Mouse (Mus musculus): ENCODE data around the gene Tgm1. TPM values are rescaled to one million over a fixed set of nuclear protein-coding genes. Genes with fewer than 3 reads are reported as not detected.
A peak's percentile ranks its signal among the peaks of the same experiment; 100 is the strongest.
"Not testable (repeated sequence)": the region's sequence is repeated elsewhere in the genome, so short reads cannot be mapped to it uniquely, and the experiment has no call there.

Gene Tgm1
- polyA plus RNA-seq (2015; fragmentation: Nextera tagmentation; extraction: Ambion mirVana): 1.1 and 1.2 TPM in 2 replicates

DNA sequence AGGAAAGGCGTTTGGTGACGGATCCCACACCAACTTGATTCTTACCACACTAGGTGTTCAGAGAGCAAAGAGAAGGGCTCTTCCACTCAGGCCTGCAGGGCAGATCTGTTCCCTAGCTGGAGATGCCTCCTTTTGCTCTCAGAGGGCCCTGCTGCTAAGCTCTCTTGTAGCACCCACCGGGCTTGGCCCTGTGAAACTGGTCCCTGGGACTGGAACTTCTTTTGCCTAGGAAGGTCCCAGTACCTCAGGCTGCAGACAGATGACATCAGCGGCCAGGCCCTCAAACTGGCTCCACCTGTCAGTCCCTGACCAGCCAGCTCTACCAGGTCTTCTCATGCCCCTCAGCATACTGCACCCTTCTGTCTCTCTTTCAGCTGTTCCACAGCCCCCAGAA lies at the start of gene Tgm1:
Tgm1 (minus strand) TSS at position 198 of the 394 bp plus-strand sequence.
- Histone ChIP-seq H3K4me3 (replicated peaks) (peak within 1 kb of the TSS; percentile 23), H3K9me3 (no peaks in the 10 kb centered on the region), H3K27ac (no peak within 1 kb of the TSS), H3K4me2 (replicated peaks) (peak within 1 kb of the TSS; percentile 72), H3K36me3 (0 out of 2 replicates have a peak, but pooled peaks cover 4% of the 10 kb centered on the region), H3K4me1 (replicated peaks) (peaks cover 13% of the 10 kb centered on the region), H3K9ac (peak within 1 kb of the TSS; percentile 34), H3K27me3 (replicated peaks) (peaks cover 4% of the 10 kb centered on the region; the same call in 1 of the 2 replicates)
- 25% methylated on average over 4 of the region's 4 CpGs for WGBS
- peak; percentile 52 for ATAC-seq

GRCm38 (mm10) chr14:55763166-55763565 lies 49.4 kb upstream of the Tgm1 start:
- Histone ChIP-seq H3K4me3 (replicated peaks) (no peak overlapping the region), H3K27me3 (replicated peaks) (peaks cover 25% of the 10 kb centered on the region), H3K27ac (no peak overlapping the region), H3K4me2 (replicated peaks) (peak overlapping the region; percentile 100), H3K4me1 (replicated peaks) (peaks cover 17% of the 10 kb centered on the region), H3K36me3 (no peaks in the 10 kb centered on the region), H3K9me3 (no peaks in the 10 kb centered on the region), H3K9ac (0 out of 2 replicates have a peak overlapping the region, but pooled peaks have one; percentile 74)
- ATAC-seq: no peak
- 59% methylated on average over 7 of the region's 7 CpGs for WGBS

DNA sequence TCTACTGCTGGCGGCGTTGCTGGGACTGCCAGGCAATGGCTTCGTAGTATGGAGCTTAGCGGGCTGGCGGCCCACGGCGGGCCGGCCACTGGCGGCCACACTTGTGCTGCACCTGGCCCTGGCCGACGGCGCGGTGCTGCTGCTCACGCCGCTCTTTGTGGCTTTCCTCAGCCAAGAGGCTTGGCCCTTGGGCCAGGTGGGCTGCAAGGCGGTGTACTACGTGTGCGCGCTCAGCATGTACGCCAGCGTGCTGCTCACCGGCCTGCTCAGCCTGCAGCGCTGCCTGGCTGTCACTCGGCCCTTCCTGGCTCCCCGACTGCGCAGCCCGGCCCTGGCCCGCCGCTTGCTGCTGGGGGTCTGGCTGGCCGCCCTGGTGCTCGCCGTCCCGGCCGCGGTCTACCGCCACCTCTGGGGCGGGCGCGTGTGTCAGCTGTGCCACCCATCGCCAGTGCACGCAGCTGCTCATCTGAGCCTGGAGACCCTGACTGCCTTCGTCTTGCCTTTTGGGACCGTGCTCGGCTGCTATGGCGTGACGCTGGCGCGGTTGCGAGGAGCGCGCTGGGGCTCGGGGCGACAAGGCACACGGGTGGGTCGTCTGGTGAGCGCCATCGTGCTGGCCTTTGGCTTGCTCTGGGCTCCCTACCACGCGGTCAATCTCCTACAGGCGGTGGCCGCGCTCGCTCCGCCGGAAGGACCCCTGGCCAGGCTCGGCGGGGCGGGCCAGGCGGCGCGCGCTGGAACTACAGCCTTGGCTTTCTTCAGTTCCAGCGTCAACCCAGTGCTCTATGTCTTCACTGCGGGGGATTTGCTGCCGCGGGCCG lies 48.5 kb upstream of the Tgm1 start:
- H3K27me3 ChIP-seq (replicated peaks): peaks cover 23% of the 10 kb centered on the region
- no peaks in the 10 kb centered on the region for H3K9me3 ChIP-seq
- WGBS: 1% methylated on average over 77 of the region's 77 CpGs
- H3K9ac ChIP-seq: peak overlapping the region; percentile 74
- H3K4me2 ChIP-seq (replicated peaks): peak overlapping the region; percentile 100
- peak overlapping the region; percentile 48 for H3K27ac ChIP-seq
- H3K4me1 ChIP-seq (replicated peaks): peaks cover 11% of the 10 kb centered on the region
- no peaks in the 10 kb centered on the region for H3K36me3 ChIP-seq
- peak; percentile 53 for ATAC-seq
- peak overlapping the region; percentile 52 for H3K4me3 ChIP-seq (replicated peaks)

DNA sequence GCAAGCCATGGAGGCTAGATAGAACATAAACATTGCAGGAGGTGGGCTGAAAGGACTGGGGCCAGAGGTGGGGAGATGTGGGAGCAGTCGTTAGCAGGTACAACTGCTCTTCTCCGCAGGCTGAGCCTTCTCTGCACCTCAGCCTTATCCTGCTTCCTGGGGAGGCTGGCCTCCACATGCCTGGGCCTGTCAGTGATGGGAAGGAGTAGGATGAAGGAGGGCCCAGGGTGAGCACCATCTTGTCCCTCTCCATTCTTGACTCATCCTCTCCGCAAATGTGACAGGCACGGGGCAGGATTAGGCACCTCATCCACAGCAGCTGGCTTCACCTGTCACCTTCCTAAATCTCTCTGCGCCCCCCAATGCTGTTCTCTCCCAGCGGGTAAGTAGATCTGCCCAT lies 47.4 kb upstream of the Tgm1 start, which contains the start of gene Ltb4r2:
Ltb4r2 (plus strand) TSS at position 266 of the 400 bp plus-strand sequence.
- 74% methylated on average over 6 of the region's 6 CpGs for WGBS
- no peak for ATAC-seq
- no peaks in the 10 kb centered on the region for H3K36me3 ChIP-seq
- no peaks in the 10 kb centered on the region for H3K9me3 ChIP-seq
- peak within 1 kb of the TSS; percentile 52 for H3K4me3 ChIP-seq (replicated peaks)
- peak within 1 kb of the TSS; percentile 74 for H3K9ac ChIP-seq
- H3K27me3 ChIP-seq (replicated peaks): peaks cover 18% of the 10 kb centered on the region
- 0 out of 2 replicates have a peak within 1 kb of the TSS, but pooled peaks have one; percentile 48 for H3K27ac ChIP-seq
- peaks cover 11% of the 10 kb centered on the region for H3K4me1 ChIP-seq (replicated peaks)
- peak within 1 kb of the TSS; percentile 100 for H3K4me2 ChIP-seq (replicated peaks)

DNA sequence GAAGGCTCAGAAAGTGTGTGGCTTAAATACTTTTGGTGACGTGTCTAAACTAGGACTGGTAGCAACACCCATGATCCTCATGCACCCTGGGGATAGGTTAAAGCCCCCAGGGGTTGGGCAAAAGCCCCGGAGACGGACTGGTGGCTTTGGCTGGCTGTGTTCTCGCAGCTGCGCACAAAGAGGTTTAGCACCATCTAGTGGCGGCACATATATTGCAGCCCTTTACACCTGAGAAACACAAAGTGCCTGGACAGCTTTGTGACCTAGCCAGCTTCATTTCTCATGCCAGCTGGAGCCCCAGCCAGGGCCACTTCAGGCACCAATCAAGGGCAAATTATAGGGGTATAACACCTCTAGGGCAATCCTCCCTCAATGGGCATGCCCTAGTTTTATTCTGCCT lies 46.4 kb upstream of the Tgm1 start:
- Histone ChIP-seq H3K4me2 (replicated peaks) (peak overlapping the region; percentile 49), H3K4me3 (replicated peaks) (peak overlapping the region; percentile 3; the same call in 1 of the 2 replicates), H3K4me1 (replicated peaks) (peaks cover 11% of the 10 kb centered on the region), H3K27me3 (replicated peaks) (peaks cover 14% of the 10 kb centered on the region)
- not testable (repeated sequence) for H3K9me3 ChIP-seq, H3K36me3 ChIP-seq, H3K9ac ChIP-seq, H3K27ac ChIP-seq
- ATAC-seq: peak; percentile 2; the same call in 1 of the 2 replicates
- WGBS: 0% methylated on average over 6 of the region's 6 CpGs

DNA sequence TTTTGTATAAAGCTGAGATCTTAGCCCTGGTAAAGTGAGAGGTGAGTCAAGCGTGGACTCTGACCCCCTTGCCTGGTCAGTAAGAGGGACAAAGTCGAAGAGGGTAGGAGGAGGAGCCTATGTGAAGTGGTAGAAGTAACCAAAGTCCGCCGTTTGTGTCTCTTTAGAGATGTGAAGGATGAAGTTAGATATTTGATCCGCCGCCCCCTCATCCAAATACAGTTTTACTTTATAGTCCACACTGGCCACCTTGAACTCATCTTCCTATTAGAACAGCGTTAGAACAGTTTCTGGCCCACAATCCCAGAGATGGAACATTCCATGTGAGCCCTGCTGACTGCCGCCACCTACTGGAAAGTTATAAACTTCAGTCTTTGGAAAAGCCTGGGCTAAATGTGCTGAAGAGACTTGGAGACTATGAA lies 44.6 kb upstream of the Tgm1 start, which contains the start of gene Cideb:
Cideb (minus strand) TSS at position 96 of the 422 bp plus-strand sequence.
- Histone ChIP-seq H3K4me3 (replicated peaks) (peak within 1 kb of the TSS; percentile 8; the same call in 1 of the 2 replicates), H3K4me2 (replicated peaks) (peak within 1 kb of the TSS; percentile 44), H3K4me1 (replicated peaks) (peaks cover 11% of the 10 kb centered on the region), H3K9ac (no peak within 1 kb of the TSS), H3K27ac (peak within 1 kb of the TSS; percentile 66), H3K9me3 (no peaks in the 10 kb centered on the region), H3K36me3 (peaks cover 20% of the 10 kb centered on the region), H3K27me3 (replicated peaks) (peaks cover 11% of the 10 kb centered on the region)
- WGBS: 14% methylated on average over 8 of the region's 8 CpGs
- ATAC-seq: peak; percentile 82

DNA sequence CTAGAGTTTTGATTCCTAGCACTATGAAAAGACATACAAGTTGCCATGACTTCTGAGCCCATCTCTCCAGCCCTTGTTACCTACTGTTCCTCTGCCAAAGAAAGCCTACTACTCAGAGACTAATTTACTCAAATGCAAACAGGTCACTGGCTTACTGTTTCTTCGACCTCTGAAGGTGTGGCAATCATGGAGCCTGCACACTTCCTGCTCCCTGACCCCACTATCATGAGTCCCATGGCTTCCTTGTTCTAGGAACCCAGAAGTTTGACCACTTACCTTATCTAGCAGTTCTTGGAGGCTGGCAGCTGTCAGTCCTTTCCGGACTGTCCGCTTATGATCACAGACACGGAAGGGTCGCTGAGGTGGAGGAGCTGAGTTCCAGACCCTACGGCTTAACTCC lies 43.8 kb upstream of the Tgm1 start:
- peak; percentile 31; the same call in 1 of the 2 replicates for ATAC-seq

GRCm38 (mm10) chr14:55747051-55747847 lies 33.5 kb upstream of the Tgm1 start:
- 89% methylated on average over 10 of the region's 10 CpGs for WGBS
- Histone ChIP-seq H3K9me3 (no peaks in the 10 kb centered on the region), H3K4me3 (replicated peaks) (no peak overlapping the region), H3K4me1 (replicated peaks) (peaks cover 26% of the 10 kb centered on the region), H3K4me2 (replicated peaks) (peak overlapping the region; percentile 89), H3K27me3 (replicated peaks) (no peaks in the 10 kb centered on the region), H3K27ac (no peak overlapping the region), H3K9ac (no peak overlapping the region), H3K36me3 (peaks cover 28% of the 10 kb centered on the region)
- no peak for ATAC-seq

More for the DNA sequence above, 43.8 kb upstream of the Tgm1 start:
- Histone ChIP-seq H3K36me3 (peaks cover 27% of the 10 kb centered on the region), H3K9me3 (no peaks in the 10 kb centered on the region), H3K4me1 (replicated peaks) (peaks cover 8% of the 10 kb centered on the region), H3K4me3 (replicated peaks) (peak overlapping the region; percentile 8; the same call in 1 of the 2 replicates), H3K27ac (peak overlapping the region; percentile 66; the same call in 1 of the 2 replicates), H3K27me3 (replicated peaks) (peaks cover 11% of the 10 kb centered on the region), H3K9ac (no peak overlapping the region), H3K4me2 (replicated peaks) (peak overlapping the region; percentile 44)
- WGBS: 72% methylated on average over 6 of the region's 6 CpGs

DNA sequence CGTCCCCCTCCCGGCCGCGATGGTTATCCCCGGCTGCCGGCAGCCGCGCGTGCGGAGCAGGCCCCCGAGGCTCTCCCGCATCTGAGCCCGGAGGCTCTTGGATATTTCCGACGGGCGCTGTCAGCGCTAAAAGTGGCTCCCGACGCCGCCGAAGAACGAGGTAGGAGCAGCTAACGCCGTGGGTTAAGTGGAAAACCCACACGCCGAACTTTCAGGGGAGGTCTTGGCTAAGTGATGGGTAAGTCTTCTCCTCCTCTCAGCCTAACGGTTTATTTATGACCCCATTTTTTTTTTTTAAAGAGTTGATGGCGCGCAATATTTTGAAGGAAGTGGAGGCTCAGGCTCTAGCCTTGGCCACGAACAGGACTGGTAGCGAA lies 32.1 kb upstream of the Tgm1 start:
- H3K9ac ChIP-seq: peak overlapping the region; percentile 81
- no peaks in the 10 kb centered on the region for H3K27me3 ChIP-seq (replicated peaks)
- H3K36me3 ChIP-seq: peaks cover 17% of the 10 kb centered on the region; the same call in 1 of the 2 replicates
- peaks cover 26% of the 10 kb centered on the region for H3K4me1 ChIP-seq (replicated peaks)
- WGBS: under 1% methylated on average over 31 of the region's 31 CpGs
- H3K4me3 ChIP-seq (replicated peaks): peak overlapping the region; percentile 92
- H3K4me2 ChIP-seq (replicated peaks): peak overlapping the region; percentile 89
- no peak for ATAC-seq
- peak overlapping the region; percentile 51; the same call in 1 of the 2 replicates for H3K27ac ChIP-seq
- no peaks in the 10 kb centered on the region for H3K9me3 ChIP-seq

- Histone ChIP-seq H3K4me1 (replicated peaks) (peaks cover 26% of the 10 kb centered on the region), H3K4me2 (replicated peaks) (peak within 1 kb of the TSS; percentile 89), H3K4me3 (replicated peaks) (peak within 1 kb of the TSS; percentile 92), H3K27ac (peak within 1 kb of the TSS; percentile 56), H3K9ac (peak within 1 kb of the TSS; percentile 81), H3K27me3 (replicated peaks) (no peaks in the 10 kb centered on the region), H3K36me3 (peaks cover 15% of the 10 kb centered on the region), H3K9me3 (no peaks in the 10 kb centered on the region)
- 1% methylated on average over 42 of the region's 48 CpGs for WGBS
- peak; percentile 95 for ATAC-seq
These were observed 31.6 kb upstream of the Tgm1 start, which contains the start of the genes Dhrs1 and Nop9 for GRCm38 (mm10) chr14:55745180-55745860. Dhrs1 (minus strand) TSS chr14:55745690. Nop9 (plus strand) TSS chr14:55745693.

GRCm38 (mm10) chr14:55743711-55744110 lies 30.0 kb upstream of the Tgm1 start:
- H3K27me3 ChIP-seq (replicated peaks): no peaks in the 10 kb centered on the region
- no peak overlapping the region for H3K27ac ChIP-seq
- peak overlapping the region; percentile 10; the same call in 1 of the 2 replicates for H3K4me3 ChIP-seq (replicated peaks)
- H3K9me3 ChIP-seq: no peaks in the 10 kb centered on the region
- peaks cover 8% of the 10 kb centered on the region for H3K36me3 ChIP-seq
- WGBS: 17% methylated on average over 10 of the region's 10 CpGs
- peak; percentile 72 for ATAC-seq
- peaks cover 26% of the 10 kb centered on the region for H3K4me1 ChIP-seq (replicated peaks)
- H3K4me2 ChIP-seq (replicated peaks): peak overlapping the region; percentile 48
- H3K9ac ChIP-seq: 0 out of 2 replicates have a peak overlapping the region, but pooled peaks have one; percentile 30

All from intestine, embryonic 15.5 days (tissue).